Mouse (Mus musculus) heart, postnatal 0 days (tissue): ENCODE measurements around the gene Itpr1.

Source experiments
- CTCF ChIP-seq: IDR thresholded peaks from 2 replicates; pipeline ENCODE4 v1.5.1; 2016; ENCODE audit warnings: antibody characterized with exemption, control low read depth, low read depth
- EP300 ChIP-seq: IDR thresholded peaks from 2 replicates; pipeline ENCODE4 v1.6.1; 2016; ENCODE audit warnings: antibody characterized with exemption, low read depth

DNA sequence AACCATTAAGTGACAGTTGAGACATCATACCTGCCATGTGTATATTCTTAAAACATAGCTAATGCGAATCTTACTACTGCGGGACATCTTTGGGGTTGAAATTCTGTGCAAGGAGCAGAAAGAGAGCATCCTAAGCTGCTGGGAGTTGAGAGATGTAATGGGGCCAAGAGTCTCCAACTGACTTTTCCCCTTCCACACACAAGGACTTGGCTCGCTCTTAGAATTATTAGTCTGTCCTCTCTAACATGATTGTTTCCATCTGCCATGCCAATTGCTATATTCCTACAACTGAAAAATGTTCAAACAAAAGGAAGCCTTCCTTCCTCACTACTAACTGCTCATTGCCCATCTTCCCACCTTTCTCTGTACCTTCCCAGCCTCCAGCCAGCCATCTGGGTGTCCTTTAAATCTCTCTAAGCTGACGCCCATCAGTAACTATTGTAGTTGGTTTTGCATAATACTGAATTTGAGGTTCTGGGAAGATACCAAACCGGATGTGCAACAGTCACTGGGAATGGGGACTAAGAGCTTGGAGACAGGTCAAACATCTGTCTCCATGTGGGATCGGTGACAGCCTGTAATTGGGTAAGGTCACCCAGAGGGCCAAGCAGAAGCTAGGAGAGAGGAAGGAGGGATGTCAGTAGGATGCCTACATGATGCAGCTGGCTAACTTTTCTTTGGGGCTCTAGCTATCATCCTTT lies 177.9 kb downstream of the Itpr1 start:
- TF ChIP-seq EP300 (no peak), CTCF (no peak)
